Mouse (Mus musculus) heart, postnatal 36 days (tissue): ENCODE results near the gene Apol8. TPM values are rescaled to one million over a fixed set of nuclear protein-coding genes. Genes with fewer than 3 reads are reported as not detected.

Experiments
- DNase-seq, 2 experiments: peaks; one replicate each; pipeline ENCODE4 v3.0.0; 2021 to 2022
- intact Hi-C: fragments of 180-260 bp; cut with DNase I; formaldehyde crosslinking; loops from one replicate; pipeline ENCODE4 v1.15.1; 2025
- total RNA-seq, 2 experiments: library from RNA; stranded (reverse); gene quantifications; 2 replicates each; pipeline ENCODE4 v1.2.3; 2021

The Apol8 gene
- total RNA-seq = not detected

- DNase-seq = peak; percentile 38 to 53
- intact Hi-C loops = no loop called here
Observed at GRCm38 (mm10) chr15:77756848-77757247, at the start of gene Apol8. Gene Apol8 (minus strand): TSS chr15:77757003.

- no peak for DNase-seq
- intact Hi-C loops = no loop called here
Observed at GRCm38 (mm10) chr15:77805657-77806056, 48.9 kb upstream of the Apol8 start.

- intact Hi-C loops = no loop called here
- no peak for DNase-seq
Observed at GRCm38 (mm10) chr15:77804949-77805348, 48.1 kb upstream of the Apol8 start.

GRCm38 (mm10) chr15:77804460-77804859, 47.7 kb upstream of the Apol8 start:
- DNase-seq = no peak
- intact Hi-C loops = no loop called here

GRCm38 (mm10) chr15:77803747-77804146, 46.9 kb upstream of the Apol8 start:
- intact Hi-C loops = no loop called here
- DNase-seq = no peak

- DNase-seq = no peak
- intact Hi-C loops = no loop called here
Observed at GRCm38 (mm10) chr15:77802992-77803391, 46.2 kb upstream of the Apol8 start.

GRCm38 (mm10) chr15:77801188-77801587, 44.4 kb upstream of the Apol8 start:
- no peak for DNase-seq
- intact Hi-C loops = loop anchor here (2.0 kb wide), 1 partner anchor 18 kb away; no protein-coding TSS in a partner anchor

GRCm38 (mm10) chr15:77800511-77800910, 43.7 kb upstream of the Apol8 start:
- intact Hi-C loops = loop anchor here (2.0 kb wide), 1 partner anchor 18 kb away; no protein-coding TSS in a partner anchor

GRCm38 (mm10) chr15:77799491-77800474, 43.0 kb upstream of the Apol8 start:
- no peak for DNase-seq
- intact Hi-C loops = loop anchor here (2.0 kb wide), 2 partner anchors 19 to 39 kb away; no protein-coding TSS in a partner anchor

More at GRCm38 (mm10) chr15:77800511-77800910, 43.7 kb upstream of the Apol8 start:
- peak; percentile 66 to 70 for DNase-seq

- intact Hi-C loops = loop anchor here (2.0 kb wide), 1 partner anchor 40 kb away; no protein-coding TSS in a partner anchor
Observed at GRCm38 (mm10) chr15:77798664-77799490, 42.1 kb upstream of the Apol8 start.

GRCm38 (mm10) chr15:77797609-77798411, 41.0 kb upstream of the Apol8 start:
- DNase-seq = peak in 1 of 2 experiments; percentile 43

More at GRCm38 (mm10) chr15:77798664-77799490, 42.1 kb upstream of the Apol8 start:
- peak in 1 of 2 experiments; percentile 37 for DNase-seq

GRCm38 (mm10) chr15:77796409-77797035, 39.7 kb upstream of the Apol8 start:
- intact Hi-C loops = no loop called here

More at GRCm38 (mm10) chr15:77797609-77798411, 41.0 kb upstream of the Apol8 start:
- intact Hi-C loops = loop anchor here (2.0 kb wide), 1 partner anchor 41 kb away; no protein-coding TSS in a partner anchor

GRCm38 (mm10) chr15:77794908-77795356, 38.1 kb upstream of the Apol8 start:
- intact Hi-C loops = no loop called here
- no peak for DNase-seq

More at GRCm38 (mm10) chr15:77796409-77797035, 39.7 kb upstream of the Apol8 start:
- no peak for DNase-seq

GRCm38 (mm10) chr15:77794138-77794907, 37.5 kb upstream of the Apol8 start:
- DNase-seq = no peak
- intact Hi-C loops = no loop called here

GRCm38 (mm10) chr15:77793554-77793953, 36.8 kb upstream of the Apol8 start:
- DNase-seq = no peak
- intact Hi-C loops = no loop called here

GRCm38 (mm10) chr15:77793094-77793493, 36.3 kb upstream of the Apol8 start:
- intact Hi-C loops = no loop called here
- no peak for DNase-seq

GRCm38 (mm10) chr15:77792056-77792455, 35.3 kb upstream of the Apol8 start:
- DNase-seq = no peak
- intact Hi-C loops = no loop called here

GRCm38 (mm10) chr15:77790656-77791405, 34.0 kb upstream of the Apol8 start:
- intact Hi-C loops = no loop called here
- no peak for DNase-seq
